Mouse (Mus musculus) heart, adult 2 months (tissue): ENCODE data around the gene Wbp1l.

ENCODE experiments used
- CTCF ChIP-seq: fragments of 200-600 bp; IDR thresholded peaks from 2 replicates; pipeline ENCODE4 v1.8.1; 2022; ENCODE audit warnings: antibody characterized with exemption, mild to moderate bottlenecking, moderate library complexity
- EP300 ChIP-seq: fragments of 200-500 bp; IDR thresholded peaks from 2 replicates; pipeline ENCODE4 v1.6.1; 2011; ENCODE audit warnings: low read depth, low read length, control low read depth; ENCODE audit not compliant: insufficient read depth
- POLR2A ChIP-seq: fragments of 200-500 bp; IDR thresholded peaks from 2 replicates; pipeline ENCODE4 v1.6.1; 2011; ENCODE audit warnings: mild to moderate bottlenecking, low read depth, low read length, control low read depth; ENCODE audit not compliant: insufficient read depth

- TF ChIP-seq CTCF (peak; percentile 99), POLR2A (no peak), EP300 (peak; percentile 92)
These were observed 10.9 kb upstream of the Wbp1l start for GRCm38 (mm10) chr19:46587823-46588508.
